Mouse (Mus musculus) spleen, adult 2 months (tissue): ENCODE data around the gene Tfap4. TPM values are rescaled to one million over a fixed set of nuclear protein-coding genes. Genes with fewer than 3 reads are reported as not detected.

Experiments used
- DNase-seq, 2 experiments: peaks; one replicate each; pipeline versions ENCODE4 v3.0.0 to v3.0.0-alpha.2; 2012 to 2021; ENCODE audit warnings: low spot score in 2 of 2, low read depth in 1 of 2
- H3K27ac ChIP-seq: fragments of 200-500 bp; 2 replicates; pipeline ENCODE4 v1.5.1; 2012; ENCODE audit warnings: low read length, inconsistent platforms; ENCODE audit not compliant: insufficient read depth
- H3K27me3 ChIP-seq: fragments of 200-500 bp; 2 replicates; pipeline ENCODE4 v1.6.1; 2012; ENCODE audit warnings: mild to moderate bottlenecking, moderate library complexity, low read length, inconsistent platforms; ENCODE audit not compliant: control insufficient read depth, insufficient read depth
- H3K36me3 ChIP-seq: fragments of 200-500 bp; 2 replicates; pipeline ENCODE4 v1.6.1; 2012; ENCODE audit warnings: mild to moderate bottlenecking, low read length, inconsistent platforms; ENCODE audit not compliant: control insufficient read depth, insufficient read depth
- H3K4me1 ChIP-seq: fragments of 200-500 bp; 2 replicates; pipeline ENCODE4 v1.6.1; 2011; ENCODE audit warnings: inconsistent platforms; ENCODE audit not compliant: control insufficient read depth, insufficient read depth, insufficient read length
- H3K4me3 ChIP-seq: fragments of 200-500 bp; 2 replicates; pipeline ENCODE4 v1.5.1; 2011; ENCODE audit warnings: mild to moderate bottlenecking, inconsistent platforms; ENCODE audit not compliant: insufficient read depth, insufficient read length; ENCODE audit errors: extremely low read depth
- CTCF ChIP-seq: fragments of 200-500 bp; IDR thresholded peaks from 2 replicates; pipeline ENCODE4 v1.5.1; 2011; ENCODE audit warnings: mild to moderate bottlenecking, inconsistent platforms; ENCODE audit not compliant: insufficient read depth, insufficient read length, insufficient replicate concordance; ENCODE audit errors: extremely low read depth
- POLR2A ChIP-seq: fragments of 200-500 bp; IDR thresholded peaks from 2 replicates; pipeline ENCODE4 v1.6.1; 2011; ENCODE audit warnings: low read depth, low read length, inconsistent platforms
- WGBS: fragments of 180-500 bp; shearing (Covaris S2); methylation state at CpG from one replicate; pipeline ENCODE4 v1.1.7; 2018; 5-methylcytosine and 5-hydroxymethylcytosine counted together
- polyA plus RNA-seq: library from polyadenylated mRNA; depleted of rRNA; stranded (reverse); fragments of >200 nt; gene quantifications from 2 replicates; pipeline ENCODE4 v1.2.3, GENCODE M21; 2012; rRNA removed

Gene Tfap4
- polyA plus RNA-seq, result 5.6 and 8.7 TPM in 2 replicates

DNA sequence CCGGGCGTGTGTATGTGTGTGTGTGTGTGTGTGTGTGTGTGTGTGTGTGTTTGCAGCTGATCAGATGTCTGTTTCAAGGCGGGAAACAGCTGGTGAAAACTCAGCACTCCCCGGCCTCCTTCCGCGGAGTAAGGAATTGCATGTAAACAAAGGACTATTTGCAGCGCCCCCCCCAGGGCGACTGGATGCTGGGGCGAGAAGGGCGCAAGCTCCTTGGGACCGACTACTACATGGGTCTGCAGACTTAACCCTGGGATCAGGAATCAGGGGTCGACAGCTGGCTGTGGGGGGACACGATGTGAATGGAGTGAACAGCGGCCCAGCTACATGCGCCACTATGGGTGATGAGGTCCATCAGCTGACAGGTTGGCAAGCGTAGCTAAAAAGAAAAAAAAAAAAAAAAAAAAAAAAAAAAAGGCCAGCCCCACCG is at the start of gene Tfap4:
Gene Tfap4, minus strand, starts transcription at position 140 of the 430 bp plus-strand sequence.
- no peaks in the 10 kb centered on the region; the same call in 1 of the 2 replicates for H3K4me1 ChIP-seq
- peak within 1 kb of the TSS; percentile 78 for H3K27ac ChIP-seq
- no peak for TF ChIP-seq POLR2A
- TF ChIP-seq CTCF, result no peak
- H3K36me3 ChIP-seq, result no peaks in the 10 kb centered on the region
- 0% methylated on average over 17 of the region's 17 CpGs for WGBS
- no peaks in the 10 kb centered on the region for H3K27me3 ChIP-seq
- DNase-seq, result peak; percentile 68 to 76
- H3K4me3 ChIP-seq, result peak within 1 kb of the TSS; percentile 81

DNA sequence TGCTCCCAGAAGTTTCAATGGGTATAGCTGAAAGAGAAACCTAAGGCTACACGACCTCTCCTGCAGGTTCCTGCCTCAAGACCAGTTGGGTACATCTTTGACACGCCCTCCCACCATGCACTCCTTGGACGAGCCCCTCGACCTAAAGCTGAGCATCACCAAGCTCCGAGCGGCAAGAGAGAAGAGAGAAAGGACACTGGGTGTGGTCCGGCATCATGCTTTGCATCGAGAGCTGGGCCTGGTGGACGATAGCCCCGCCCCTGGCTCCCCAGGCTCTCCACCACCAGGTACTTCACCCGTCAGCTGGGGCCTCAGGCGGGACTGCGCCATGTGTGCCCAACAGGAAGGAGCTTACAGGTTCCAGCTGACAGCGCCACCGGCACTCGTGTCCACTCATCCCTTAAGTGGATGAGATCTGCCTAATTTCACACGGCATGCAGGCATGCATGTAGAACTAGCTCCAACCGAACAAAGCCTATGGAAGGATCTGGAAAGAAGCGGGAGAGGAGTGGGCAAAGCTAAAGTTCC is 48.9 kb upstream of the Tfap4 start:
- TF ChIP-seq CTCF (no peak), POLR2A (no peak)
- H3K27me3 ChIP-seq, result no peaks in the 10 kb centered on the region
- no peak overlapping the region for H3K27ac ChIP-seq
- H3K36me3 ChIP-seq, result no peaks in the 10 kb centered on the region
- DNase-seq, result no peak
- no peaks in the 10 kb centered on the region for H3K4me1 ChIP-seq
- 87% methylated on average over 19 of the region's 19 CpGs for WGBS
- no peak overlapping the region for H3K4me3 ChIP-seq

DNA sequence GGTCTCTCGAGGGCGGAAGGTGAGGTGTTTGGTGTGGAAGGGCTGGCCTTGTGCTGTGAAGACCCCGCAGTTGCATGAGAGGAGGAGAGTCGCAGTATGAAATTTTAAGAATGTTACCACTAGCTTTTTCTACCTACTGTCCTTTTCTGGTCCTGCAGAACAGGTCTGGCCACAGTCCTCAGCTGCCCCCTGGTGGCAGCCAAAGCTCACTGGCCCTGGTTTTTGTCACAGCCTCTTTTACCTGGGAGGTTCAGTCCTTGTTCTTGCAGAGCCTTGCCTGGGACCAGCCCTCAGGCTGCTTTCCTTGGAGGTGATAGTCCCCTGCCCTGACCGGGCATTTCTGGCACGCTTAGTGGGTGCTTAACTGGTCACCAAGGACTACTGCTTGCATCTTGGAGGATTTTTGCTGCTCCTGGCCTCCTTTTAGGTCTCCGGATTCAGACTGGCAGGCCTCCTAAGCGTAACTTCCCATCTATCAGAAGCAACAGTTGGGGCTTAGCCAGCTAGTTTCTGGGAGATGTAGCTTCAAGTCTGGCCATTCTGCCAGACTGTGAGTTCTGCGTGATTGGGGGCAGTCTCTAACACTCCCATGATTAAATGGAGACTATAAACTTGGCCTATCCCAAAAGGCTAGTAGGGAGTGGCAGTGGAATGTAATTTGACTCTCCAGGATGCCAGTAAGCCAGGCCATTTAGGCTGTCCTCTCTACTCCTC is 48.3 kb upstream of the Tfap4 start:
- peak; percentile 61 to 79 for DNase-seq
- Histone ChIP-seq H3K27ac (no peak overlapping the region), H3K27me3 (no peaks in the 10 kb centered on the region), H3K36me3 (no peaks in the 10 kb centered on the region), H3K4me1 (no peaks in the 10 kb centered on the region), H3K4me3 (no peak overlapping the region)
- 59% methylated on average over 9 of the region's 9 CpGs for WGBS
- no peak for TF ChIP-seq POLR2A
- TF ChIP-seq CTCF, result peak; percentile 99

DNA sequence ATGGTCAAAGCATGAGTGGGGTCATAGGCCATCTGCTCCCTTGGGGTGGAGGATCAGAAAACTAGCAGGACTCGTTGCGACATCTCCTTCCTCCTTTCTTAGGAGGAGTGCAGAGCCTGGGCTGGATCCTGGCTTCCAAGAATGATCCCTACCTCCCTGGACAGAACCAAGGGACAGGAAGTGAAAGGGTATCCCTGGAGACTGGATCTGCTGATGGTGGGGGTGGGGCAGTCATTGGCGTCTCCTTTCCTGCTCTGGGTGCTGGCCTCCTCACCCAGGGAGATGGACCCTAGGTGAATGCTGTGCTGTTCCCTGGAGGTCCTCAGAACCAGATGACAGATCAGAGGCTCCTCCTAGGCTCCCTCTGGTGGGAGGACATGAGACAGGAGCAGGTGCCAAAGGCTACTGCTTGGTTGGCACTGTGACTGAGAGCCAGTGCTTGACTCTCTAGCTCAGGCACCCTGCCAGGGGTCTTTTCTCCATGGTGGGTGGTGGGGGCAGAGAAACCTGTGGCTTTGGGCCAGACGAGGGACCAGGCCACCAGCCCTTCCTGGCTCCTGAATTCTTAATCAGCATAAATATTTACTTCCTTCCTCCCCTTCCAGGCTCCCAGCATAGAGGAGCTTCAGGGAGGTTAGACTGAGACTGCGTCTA is 46.9 kb upstream of the Tfap4 start:
- Histone ChIP-seq H3K36me3 (no peaks in the 10 kb centered on the region), H3K27me3 (no peaks in the 10 kb centered on the region), H3K27ac (no peak overlapping the region; the same call in 1 of the 2 replicates), H3K4me1 (no peaks in the 10 kb centered on the region), H3K4me3 (no peak overlapping the region)
- TF ChIP-seq POLR2A (no peak), CTCF (0 out of 2 replicates have a peak, but pooled peaks have one; percentile 14)
- no peak for DNase-seq
- WGBS, result 46% methylated on average over 5 of the region's 5 CpGs

DNA sequence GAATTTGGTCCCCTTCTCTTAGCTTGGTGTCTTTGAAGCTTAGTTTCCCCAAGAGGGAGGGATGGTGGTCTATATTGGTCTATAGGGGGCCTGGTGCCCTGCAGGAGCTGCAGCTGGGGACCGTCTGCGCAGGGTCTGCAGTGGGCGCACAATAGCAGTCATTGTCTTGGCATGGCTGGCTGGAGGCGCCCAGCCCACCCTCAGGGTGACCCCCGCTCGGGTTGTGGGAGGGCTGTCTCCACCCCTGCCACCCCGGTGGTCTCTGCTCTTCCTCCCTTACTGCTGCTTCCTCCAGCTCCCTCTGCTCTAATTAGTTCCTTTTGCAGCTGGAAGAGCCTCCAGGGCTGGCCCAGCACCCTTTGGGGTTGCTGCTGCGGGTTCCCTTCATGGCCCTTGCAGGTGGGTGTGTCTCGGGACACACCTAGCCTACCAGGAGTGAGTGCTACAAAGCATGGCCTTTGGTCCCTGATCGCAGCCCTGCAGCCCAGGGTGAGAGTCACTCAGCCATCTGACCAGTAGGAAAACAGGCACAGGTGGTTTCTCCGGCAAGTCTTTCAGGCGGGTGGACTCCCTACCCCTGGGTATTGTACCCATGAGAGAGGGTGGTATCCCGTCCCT is 46.0 kb upstream of the Tfap4 start:
- 79% methylated on average over 13 of the region's 13 CpGs for WGBS
- H3K36me3 ChIP-seq, result no peaks in the 10 kb centered on the region
- no peak for DNase-seq
- H3K4me3 ChIP-seq, result no peak overlapping the region
- no peaks in the 10 kb centered on the region for H3K4me1 ChIP-seq
- H3K27me3 ChIP-seq, result no peaks in the 10 kb centered on the region
- H3K27ac ChIP-seq, result no peak overlapping the region
- no peak for TF ChIP-seq CTCF
- TF ChIP-seq POLR2A, result no peak

DNA sequence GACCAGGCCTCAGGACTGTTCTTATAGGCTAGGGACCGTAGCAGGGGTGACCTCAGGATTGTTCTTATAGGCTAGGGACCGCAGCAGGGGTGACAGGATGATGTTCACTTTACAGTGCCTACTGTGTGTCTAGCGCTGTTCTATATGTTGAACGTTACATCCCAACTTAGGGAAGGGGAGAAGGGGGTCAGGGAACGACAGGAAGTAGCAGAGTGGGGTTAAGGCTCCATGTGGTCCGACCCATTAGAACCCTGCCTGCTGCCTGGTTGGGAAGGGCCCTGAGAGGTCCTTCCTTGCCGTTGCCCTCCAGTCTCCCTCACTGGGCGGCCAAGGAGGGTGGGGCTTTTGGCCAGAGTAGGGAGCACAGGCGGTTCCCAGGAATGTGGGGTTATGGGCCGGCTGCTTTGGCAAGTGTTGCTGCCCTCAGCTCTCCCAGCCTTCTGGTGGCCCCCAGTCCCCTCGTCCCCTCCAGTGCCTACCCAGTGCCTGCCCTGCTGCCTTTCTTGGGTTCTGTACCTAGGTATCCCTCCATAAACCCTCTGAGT is 44.7 kb upstream of the Tfap4 start:
- WGBS, result 85% methylated on average over 11 of the region's 11 CpGs

DNA sequence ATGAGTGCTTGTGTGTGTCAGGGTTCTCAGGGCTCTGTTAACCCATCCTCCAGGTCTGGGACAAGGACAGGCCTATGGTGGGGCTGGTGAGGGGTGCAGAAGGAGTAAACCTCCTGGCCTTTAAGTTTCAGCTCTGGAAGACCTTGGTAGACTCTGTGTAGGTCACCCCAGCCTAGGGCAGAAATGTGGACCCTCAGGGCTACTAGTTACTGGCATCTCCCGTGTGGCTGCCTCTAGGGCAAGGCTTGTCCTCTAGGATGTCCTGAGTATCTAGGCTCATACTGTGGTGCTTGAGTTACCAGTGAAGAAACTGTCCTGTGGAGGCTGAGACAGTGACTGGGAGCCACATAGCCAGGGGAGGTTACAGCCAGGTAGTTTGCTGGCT is 43.8 kb upstream of the Tfap4 start:
- 79% methylated on average over 1 of the region's 1 CpGs for WGBS
- Histone ChIP-seq H3K27me3 (no peaks in the 10 kb centered on the region), H3K4me3 (no peak overlapping the region), H3K27ac (no peak overlapping the region), H3K36me3 (no peaks in the 10 kb centered on the region), H3K4me1 (no peaks in the 10 kb centered on the region)
- DNase-seq, result no peak
- TF ChIP-seq POLR2A, result no peak
- TF ChIP-seq CTCF, result no peak

More for the DNA sequence above, 44.7 kb upstream of the Tfap4 start:
- Histone ChIP-seq H3K27ac (no peak overlapping the region), H3K4me3 (no peak overlapping the region), H3K4me1 (no peaks in the 10 kb centered on the region), H3K27me3 (no peaks in the 10 kb centered on the region), H3K36me3 (no peaks in the 10 kb centered on the region)
- no peak for DNase-seq
- no peak for TF ChIP-seq POLR2A
- TF ChIP-seq CTCF, result no peak
